Mouse (Mus musculus): ENCODE measurements around the gene Cdkn2d. TPM values are rescaled to one million over a fixed set of nuclear protein-coding genes. Genes with fewer than 3 reads are reported as not detected.
"Not testable (repeated sequence)": the region's sequence is repeated elsewhere in the genome, so short reads cannot be mapped to it uniquely, and the experiment has no call there.

Cdkn2d gene
- polyA plus RNA-seq, 1 experiment from 2014 or later = 87.1 TPM

GRCm38 (mm10) chr9:21265611-21266010 is 25.6 kb downstream of the Cdkn2d start:
- 8% methylated on average over 11 of the region's 11 CpGs for WGBS
- H3K27ac ChIP-seq (ENCODE audit: low read depth, low read length) = no peak overlapping the region

GRCm38 (mm10) chr9:21265000-21265561 is 26.1 kb downstream of the Cdkn2d start, which contains the start of gene Atg4d:
Gene Atg4d (plus strand): TSS chr9:21265293.
- peak within 1 kb of the TSS; percentile 58 for H3K27ac ChIP-seq (ENCODE audit: low read depth, low read length)
- ATAC-seq (ENCODE audit: insufficient read depth, low FRiP score, low TSS enrichment) = peak; percentile 96
- peak within 1 kb of the TSS; percentile 77 for H3K4me2 ChIP-seq (ENCODE audit: low read depth)
- H3K36me3 ChIP-seq (ENCODE audit: control insufficient read depth, insufficient read depth, low read length) = no peaks in the 10 kb centered on the region; the same call in 1 of the 2 replicates
- DNase-seq (ENCODE audit: low spot score) = peak; percentile 99
- no peaks in the 10 kb centered on the region for H3K27me3 ChIP-seq (ENCODE audit: control insufficient read depth, insufficient read depth, low read length)
- peaks cover 10% of the 10 kb centered on the region; the same call in 1 of the 2 replicates for H3K4me1 ChIP-seq (ENCODE audit: control insufficient read depth, insufficient read depth, low read length)
- peak within 1 kb of the TSS; percentile 81 for H3K4me3 ChIP-seq (ENCODE audit: low read depth, low read length)
- 0% methylated on average over 49 of the region's 49 CpGs for WGBS
- H3K9me3 ChIP-seq (ENCODE audit: control insufficient read depth, low read length) = no peaks in the 10 kb centered on the region
- peak within 1 kb of the TSS; percentile 85 for H3K9ac ChIP-seq (ENCODE audit: low read length)

More at GRCm38 (mm10) chr9:21265611-21266010, 25.6 kb downstream of the Cdkn2d start:
- ATAC-seq (ENCODE audit: insufficient read depth, low FRiP score, low TSS enrichment) (peak; percentile 38), DNase-seq (ENCODE audit: low spot score) (no peak)
- peak overlapping the region; percentile 77 for H3K4me2 ChIP-seq (ENCODE audit: low read depth)
- H3K9ac ChIP-seq (ENCODE audit: low read length) = peak overlapping the region; percentile 85
- H3K36me3 ChIP-seq (ENCODE audit: control insufficient read depth, insufficient read depth, low read length) = peaks cover 4% of the 10 kb centered on the region
- no peaks in the 10 kb centered on the region for H3K9me3 ChIP-seq (ENCODE audit: control insufficient read depth, low read length)
- peaks cover 10% of the 10 kb centered on the region; the same call in 1 of the 2 replicates for H3K4me1 ChIP-seq (ENCODE audit: control insufficient read depth, insufficient read depth, low read length)
- peak overlapping the region; percentile 81 for H3K4me3 ChIP-seq (ENCODE audit: low read depth, low read length)
- H3K27me3 ChIP-seq (ENCODE audit: control insufficient read depth, insufficient read depth, low read length) = no peaks in the 10 kb centered on the region

GRCm38 (mm10) chr9:21264272-21264999 is 26.8 kb downstream of the Cdkn2d start:
- DNase-seq (ENCODE audit: low spot score) (no peak), ATAC-seq (ENCODE audit: insufficient read depth, low FRiP score, low TSS enrichment) (0 out of 2 replicates have a peak, but pooled peaks have one; percentile 20)
- Histone ChIP-seq H3K4me3 (ENCODE audit: low read depth, low read length) (peak overlapping the region; percentile 81), H3K9me3 (ENCODE audit: control insufficient read depth, low read length) (no peaks in the 10 kb centered on the region), H3K27me3 (ENCODE audit: control insufficient read depth, insufficient read depth, low read length) (no peaks in the 10 kb centered on the region), H3K9ac (ENCODE audit: low read length) (peak overlapping the region; percentile 45), H3K4me2 (ENCODE audit: low read depth) (peak overlapping the region; percentile 56), H3K27ac (ENCODE audit: low read depth, low read length) (peak overlapping the region; percentile 58), H3K36me3 (ENCODE audit: control insufficient read depth, insufficient read depth, low read length) (no peaks in the 10 kb centered on the region; the same call in 1 of the 2 replicates), H3K4me1 (ENCODE audit: control insufficient read depth, insufficient read depth, low read length) (peaks cover 10% of the 10 kb centered on the region; the same call in 1 of the 2 replicates)
- WGBS = 18% methylated on average over 17 of the region's 17 CpGs

- Histone ChIP-seq H3K4me1 (ENCODE audit: control insufficient read depth, insufficient read depth, low read length) (peaks cover 10% of the 10 kb centered on the region; the same call in 1 of the 2 replicates), H3K36me3 (ENCODE audit: control insufficient read depth, insufficient read depth, low read length) (no peaks in the 10 kb centered on the region), H3K9me3 (ENCODE audit: control insufficient read depth, low read length) (no peaks in the 10 kb centered on the region), H3K9ac (ENCODE audit: low read length) (no peak overlapping the region), H3K27ac (ENCODE audit: low read depth, low read length) (no peak overlapping the region), H3K4me2 (ENCODE audit: low read depth) (no peak overlapping the region), H3K27me3 (ENCODE audit: control insufficient read depth, insufficient read depth, low read length) (no peaks in the 10 kb centered on the region), H3K4me3 (ENCODE audit: low read depth, low read length) (no peak overlapping the region)
- DNase-seq (ENCODE audit: low spot score) (no peak), ATAC-seq (ENCODE audit: insufficient read depth, low FRiP score, low TSS enrichment) (no peak)
- 79% methylated on average over 2 of the region's 2 CpGs for WGBS
These were observed 29.4 kb downstream of the Cdkn2d start for GRCm38 (mm10) chr9:21261831-21262230.

GRCm38 (mm10) chr9:21260491-21261040 is 30.6 kb downstream of the Cdkn2d start:
- Histone ChIP-seq H3K9ac (ENCODE audit: low read length) (no peak overlapping the region), H3K4me2 (ENCODE audit: low read depth) (no peak overlapping the region), H3K27me3 (ENCODE audit: control insufficient read depth, insufficient read depth, low read length) (no peaks in the 10 kb centered on the region), H3K4me1 (ENCODE audit: control insufficient read depth, insufficient read depth, low read length) (peaks cover 4% of the 10 kb centered on the region; the same call in 1 of the 2 replicates), H3K9me3 (ENCODE audit: control insufficient read depth, low read length) (no peaks in the 10 kb centered on the region), H3K4me3 (ENCODE audit: low read depth, low read length) (no peak overlapping the region), H3K36me3 (ENCODE audit: control insufficient read depth, insufficient read depth, low read length) (no peaks in the 10 kb centered on the region), H3K27ac (ENCODE audit: low read depth, low read length) (no peak overlapping the region)
- WGBS = 87% methylated on average over 6 of the region's 6 CpGs
- no peak for DNase-seq (ENCODE audit: low spot score)
- no peak for ATAC-seq (ENCODE audit: insufficient read depth, low FRiP score, low TSS enrichment)

GRCm38 (mm10) chr9:21256349-21256748 is 34.9 kb downstream of the Cdkn2d start:
- H3K4me2 ChIP-seq (ENCODE audit: low read depth); H3K4me3 ChIP-seq (ENCODE audit: low read depth, low read length); H3K36me3 ChIP-seq (ENCODE audit: control insufficient read depth, insufficient read depth, low read length); H3K27me3 ChIP-seq (ENCODE audit: control insufficient read depth, insufficient read depth, low read length); ATAC-seq (ENCODE audit: insufficient read depth, low FRiP score, low TSS enrichment); H3K9ac ChIP-seq (ENCODE audit: low read length); DNase-seq (ENCODE audit: low spot score); H3K27ac ChIP-seq (ENCODE audit: low read depth, low read length); H3K9me3 ChIP-seq (ENCODE audit: control insufficient read depth, low read length); H3K4me1 ChIP-seq (ENCODE audit: control insufficient read depth, insufficient read depth, low read length): not testable (repeated sequence)
- 74% methylated on average over 4 of the region's 4 CpGs for WGBS

- H3K9me3 ChIP-seq (ENCODE audit: control insufficient read depth, low read length) = no peaks in the 10 kb centered on the region
- H3K36me3 ChIP-seq (ENCODE audit: control insufficient read depth, insufficient read depth, low read length) = no peaks in the 10 kb centered on the region
- H3K27me3 ChIP-seq (ENCODE audit: control insufficient read depth, insufficient read depth, low read length) = peaks cover 18% of the 10 kb centered on the region
- no peak overlapping the region for H3K4me2 ChIP-seq (ENCODE audit: low read depth)
- no peak overlapping the region for H3K9ac ChIP-seq (ENCODE audit: low read length)
- DNase-seq (ENCODE audit: low spot score) = no peak
- no peak overlapping the region for H3K4me3 ChIP-seq (ENCODE audit: low read depth, low read length)
- ATAC-seq (ENCODE audit: insufficient read depth, low FRiP score, low TSS enrichment) = no peak
- H3K4me1 ChIP-seq (ENCODE audit: control insufficient read depth, insufficient read depth, low read length) = no peaks in the 10 kb centered on the region
- H3K27ac ChIP-seq (ENCODE audit: low read depth, low read length) = no peak overlapping the region
These were observed 36.5 kb downstream of the Cdkn2d start for GRCm38 (mm10) chr9:21254690-21255089.

- H3K9me3 ChIP-seq (ENCODE audit: control insufficient read depth, low read length) = no peaks in the 10 kb centered on the region
- H3K4me3 ChIP-seq (ENCODE audit: low read depth, low read length) = no peak overlapping the region
- DNase-seq (ENCODE audit: low spot score) (no peak), ATAC-seq (ENCODE audit: insufficient read depth, low FRiP score, low TSS enrichment) (no peak)
- no peak overlapping the region for H3K9ac ChIP-seq (ENCODE audit: low read length)
- H3K4me1 ChIP-seq (ENCODE audit: control insufficient read depth, insufficient read depth, low read length) = peaks cover 5% of the 10 kb centered on the region; the same call in 1 of the 2 replicates
- no peak overlapping the region for H3K4me2 ChIP-seq (ENCODE audit: low read depth)
- no peaks in the 10 kb centered on the region for H3K36me3 ChIP-seq (ENCODE audit: control insufficient read depth, insufficient read depth, low read length)
- H3K27ac ChIP-seq (ENCODE audit: low read depth, low read length) = no peak overlapping the region
- peaks cover 48% of the 10 kb centered on the region for H3K27me3 ChIP-seq (ENCODE audit: control insufficient read depth, insufficient read depth, low read length)
- 70% methylated on average over 13 of the region's 13 CpGs for WGBS
These were observed 40.0 kb downstream of the Cdkn2d start for GRCm38 (mm10) chr9:21251116-21251735.

Measured in neural tube, embryonic 11.5 days (tissue).